Comparison of ENCODE assay signal across 8 mouse cellular contexts in the genomic region with DNA sequence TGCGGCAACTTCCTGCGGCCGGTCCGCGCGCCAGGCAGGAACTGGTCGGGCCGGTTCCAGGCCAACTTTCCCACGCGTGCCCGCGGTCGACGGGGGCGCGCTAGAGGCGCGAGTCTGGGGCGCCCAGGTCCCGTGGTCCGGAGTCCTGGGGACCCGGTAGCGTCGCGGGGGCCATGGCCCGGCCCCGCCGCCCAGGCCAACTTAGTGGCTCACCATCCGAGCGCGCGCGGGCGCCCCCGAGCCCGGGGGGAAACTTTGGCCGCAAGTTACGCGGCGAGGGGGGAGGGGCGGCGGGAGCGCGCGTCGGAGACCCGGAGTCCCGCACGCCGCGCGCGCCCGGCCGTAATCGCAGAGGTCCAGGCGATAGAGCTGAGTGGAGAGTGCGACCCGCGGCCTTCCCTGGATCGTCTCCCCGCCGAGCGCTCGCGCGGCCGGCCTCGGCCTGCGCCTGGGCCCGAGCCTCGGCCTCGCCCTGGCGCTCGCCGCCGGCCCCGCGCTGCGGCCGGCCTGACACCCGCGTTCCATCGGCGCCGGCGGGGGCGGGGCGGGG. TPM values are rescaled to one million over a fixed set of nuclear protein-coding genes. Genes with fewer than 3 reads are reported as not detected.
A peak's percentile ranks its signal among the peaks of the same experiment; 100 is the strongest.
DNase-seq lines count a peak whose midpoint lies in the region; ATAC-seq and TF ChIP-seq lines count a peak whose summit lies in the region.

A gene (minus strand): TSS at position 540 of the 550 bp plus-strand sequence.

- peak within 1 kb of the TSS; percentile 92 for H3K4me2 ChIP-seq in intestine, embryonic 16.5 days (ENCODE audit: low read depth, low read length)
- H3K4me2 ChIP-seq in limb, embryonic 11.5 days (ENCODE audit: low read depth, severe bottlenecking) = peak within 1 kb of the TSS; percentile 98
- peak within 1 kb of the TSS; percentile 98 for H3K4me2 ChIP-seq in midbrain, embryonic 11.5 days
- peak within 1 kb of the TSS; percentile 97 for H3K4me2 ChIP-seq in stomach, postnatal 0 days (replicated peaks; ENCODE audit: low read depth)

- peak within 1 kb of the TSS; percentile 99 for H3K27ac ChIP-seq in intestine, embryonic 16.5 days (ENCODE audit: low read length)
- peak within 1 kb of the TSS; percentile 91 for H3K27ac ChIP-seq in limb, embryonic 11.5 days (replicated peaks; ENCODE audit: low read depth, low read length)
- peak within 1 kb of the TSS; percentile 91 for H3K27ac ChIP-seq in midbrain, embryonic 11.5 days (ENCODE audit: low read depth, low read length)
- H3K27ac ChIP-seq in stomach, postnatal 0 days (replicated peaks) = peak within 1 kb of the TSS; percentile 96

- peak within 1 kb of the TSS; percentile 72 for H3K4me3 ChIP-seq in intestine, embryonic 16.5 days (ENCODE audit: low read length)
- H3K4me3 ChIP-seq in limb, embryonic 11.5 days (ENCODE audit: low read depth, low read length) = peak within 1 kb of the TSS; percentile 92
- H3K4me3 ChIP-seq in midbrain, embryonic 11.5 days (ENCODE audit: low read depth, low read length) = peak within 1 kb of the TSS; percentile 89
- peak within 1 kb of the TSS; percentile 95 for H3K4me3 ChIP-seq in stomach, postnatal 0 days (ENCODE audit: low read depth, low read length)

- no peak for TF ChIP-seq EP300 in stomach, postnatal 0 days (optimal IDR thresholded peaks at IDR 0.05)

- ATAC-seq in cerebellum, adult (ENCODE audit: insufficient number of reproducible peaks, low FRiP score, low TSS enrichment) = no peak
- peak; percentile 21 for ATAC-seq in intestine, embryonic 16.5 days
- peak; percentile 8; the same call in 1 of the 2 replicates for ATAC-seq in limb, embryonic 11.5 days (ENCODE audit: insufficient number of reproducible peaks, low FRiP score, low TSS enrichment, low read depth)
- peak; percentile 25 for ATAC-seq in midbrain, embryonic 11.5 days (ENCODE audit: low FRiP score)
- peak; percentile 58 for ATAC-seq in stomach, postnatal 0 days (ENCODE audit: low FRiP score, low TSS enrichment)

- H3K9ac ChIP-seq in intestine, embryonic 16.5 days (ENCODE audit: low read depth, low read length) = peak within 1 kb of the TSS; percentile 91
- peak within 1 kb of the TSS; percentile 90 for H3K9ac ChIP-seq in limb, embryonic 11.5 days (ENCODE audit: low read length)
- peak within 1 kb of the TSS; percentile 90 for H3K9ac ChIP-seq in midbrain, embryonic 11.5 days (ENCODE audit: low read length)
- H3K9ac ChIP-seq in stomach, postnatal 0 days (ENCODE audit: low read length) = peak within 1 kb of the TSS; percentile 90

- H3K27me3 ChIP-seq in intestine, embryonic 16.5 days (replicated peaks; ENCODE audit: control insufficient read depth, insufficient read depth, low read length) = no peaks in the 10 kb centered on the region
- H3K27me3 ChIP-seq in limb, embryonic 11.5 days (ENCODE audit: control insufficient read depth, insufficient read depth, low read length) = no peaks in the 10 kb centered on the region
- no peaks in the 10 kb centered on the region for H3K27me3 ChIP-seq in midbrain, embryonic 11.5 days (ENCODE audit: control insufficient read depth, insufficient read depth, low read length)
- no peaks in the 10 kb centered on the region for H3K27me3 ChIP-seq in stomach, postnatal 0 days (ENCODE audit: control insufficient read depth, insufficient read depth, low read length)

- TF ChIP-seq CTCF in stomach, postnatal 0 days (IDR thresholded peaks at IDR 0.05; ENCODE audit: low read depth) = no peak; the same call in 1 of the 2 replicates

- under 1% methylated on average over 83 of the region's 89 CpGs for WGBS in intestine, embryonic 16.5 days
- under 1% methylated on average over 60 of the region's 89 CpGs for WGBS in limb, embryonic 11.5 days
- WGBS in midbrain, embryonic 11.5 days = under 1% methylated on average over 57 of the region's 89 CpGs
- under 1% methylated on average over 56 of the region's 89 CpGs for WGBS in stomach, postnatal 0 days

- peaks cover 19% of the 10 kb centered on the region for H3K36me3 ChIP-seq in intestine, embryonic 16.5 days (ENCODE audit: control insufficient read depth, insufficient read depth, low read length)
- H3K36me3 ChIP-seq in limb, embryonic 11.5 days (ENCODE audit: control insufficient read depth, insufficient read depth, low read length) = peaks cover 7% of the 10 kb centered on the region; the same call in 1 of the 2 replicates
- H3K36me3 ChIP-seq in midbrain, embryonic 11.5 days (ENCODE audit: control insufficient read depth, insufficient read depth, low read length) = peaks cover 4% of the 10 kb centered on the region; the same call in 1 of the 2 replicates
- peaks cover 4% of the 10 kb centered on the region; the same call in 1 of the 2 replicates for H3K36me3 ChIP-seq in stomach, postnatal 0 days (ENCODE audit: control insufficient read depth, insufficient read depth, low read length)

- no peaks in the 10 kb centered on the region for H3K9me3 ChIP-seq in intestine, embryonic 16.5 days (ENCODE audit: control insufficient read depth, low read length)
- H3K9me3 ChIP-seq in limb, embryonic 11.5 days (ENCODE audit: control insufficient read depth, low read length) = no peaks in the 10 kb centered on the region
- no peaks in the 10 kb centered on the region for H3K9me3 ChIP-seq in midbrain, embryonic 11.5 days (ENCODE audit: control insufficient read depth, low read length)
- H3K9me3 ChIP-seq in stomach, postnatal 0 days (ENCODE audit: control insufficient read depth, low read length) = no peaks in the 10 kb centered on the region

- H3K4me1 ChIP-seq in intestine, embryonic 16.5 days (ENCODE audit: control insufficient read depth, insufficient read depth, low read length) = peaks cover 54% of the 10 kb centered on the region
- H3K4me1 ChIP-seq in limb, embryonic 11.5 days (ENCODE audit: control insufficient read depth, insufficient read depth, low read length) = peaks cover 25% of the 10 kb centered on the region
- peaks cover 40% of the 10 kb centered on the region for H3K4me1 ChIP-seq in midbrain, embryonic 11.5 days (ENCODE audit: control insufficient read depth, insufficient read depth, low read length)
- peaks cover 15% of the 10 kb centered on the region for H3K4me1 ChIP-seq in stomach, postnatal 0 days (replicated peaks; ENCODE audit: control insufficient read depth, insufficient read depth)

- DNase-seq in cerebellum, adult 11-12 months = peak; percentile 72
- DNase-seq in cerebellum, postnatal 14 days = peak; percentile 78 to 81
- DNase-seq in gastrocnemius, postnatal 4 days (ENCODE audit: low spot score in 2 of 2) = peak in 1 of 2 experiments; percentile 80
- DNase-seq in limb, embryonic 11.5 days (ENCODE audit: low spot score) = peak; percentile 83
- peak; percentile 98 for DNase-seq in midbrain, embryonic 11.5 days (ENCODE audit: low spot score, missing footprints)
- DNase-seq in stomach, postnatal 0 days (ENCODE audit: low spot score) = peak; percentile 85

RNA-seq across cellular contexts. Expression of the gene that starts here (rescaled TPM):
- total RNA-seq in gastrocnemius, postnatal 4 days (2021) = 10 to 100 TPM; 37.0 to 40.4 TPM
- 35.8 and 51.1 TPM in 2 replicates for polyA plus RNA-seq in intestine, embryonic 16.5 days (2015; fragmentation: Nextera tagmentation; extraction: Ambion mirVana)
- 68.9 and 78.6 TPM in 2 replicates for polyA plus RNA-seq in limb, embryonic 11.5 days (2014; fragmentation: Nextera tagmentation; extraction: Ambion mirVana)
- polyA plus RNA-seq in midbrain, embryonic 11.5 days (2014; fragmentation: Nextera tagmentation; extraction: Ambion mirVana) = 62.6 and 73.0 TPM in 2 replicates
- polyA plus RNA-seq in stomach, postnatal 0 days (2015; fragmentation: Nextera tagmentation; extraction: Ambion mirVana) = 47.0 and 56.1 TPM in 2 replicates
